ENCODE assay signal across 37 mouse cellular contexts in the genomic region with DNA sequence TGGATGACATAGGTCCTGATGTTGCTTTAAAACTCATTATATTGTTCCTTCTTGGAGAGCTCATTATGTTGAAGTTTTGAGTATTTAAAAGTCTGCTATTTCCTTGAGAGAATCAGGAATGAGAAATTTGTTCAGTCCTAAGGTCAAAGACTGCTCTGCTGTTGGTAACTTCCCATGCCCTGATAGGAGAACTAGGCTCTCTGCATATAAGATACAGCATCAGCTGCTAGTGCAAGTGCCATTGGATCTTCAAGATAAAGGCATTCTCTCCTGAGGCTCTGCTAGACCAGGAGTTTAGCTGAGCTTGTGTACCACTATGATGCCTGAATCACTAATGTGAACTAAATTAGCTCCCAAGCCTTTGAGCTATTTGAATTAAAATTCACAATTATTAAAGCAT. TPM values are rescaled to one million over a fixed set of nuclear protein-coding genes. Genes with fewer than 3 reads are reported as not detected.
DNase-seq lines count a peak whose midpoint lies in the region; ATAC-seq and TF ChIP-seq lines count a peak whose summit lies in the region.
"Had no signal": no experiment of that assay in that cellular context is flagged by ENCODE, and none has a peak within 500 bp of the region (broad histone marks: within the 10 kb centered on the region; RNA-seq: fewer than 3 reads in every experiment).

No protein-coding gene starts in this region.

- H3K9me3 ChIP-seq in MEL (replicated peaks; ENCODE audit: insufficient read depth, low read length): no peaks in the 10 kb centered on the region
- no peaks in the 10 kb centered on the region for H3K9me3 ChIP-seq in liver, embryonic 14.5 days (ENCODE audit: control insufficient read depth, low read length)
- H3K9me3 ChIP-seq: embryonic facial prominence, embryonic 10.5 days; embryonic facial prominence, embryonic 13.5 days; forebrain, embryonic 12.5 days; forebrain, embryonic 15.5 days; heart, embryonic 12.5 days; heart, embryonic 15.5 days had no signal

- peak; percentile 57 for DNase-seq in liver, adult 2 months (ENCODE audit: extremely low read depth, low read depth, low spot score)
- DNase-seq in liver (no peak), MEL (ENCODE audit: low read depth, low spot score) (peak; percentile 11)
- no peak for DNase-seq in liver, embryonic 14.5 days (ENCODE audit: low read depth in 3 of 3, low spot score in 3 of 3)
- no peak for DNase-seq in adrenal gland, postnatal 36 days
- DNase-seq: adrenal gland, postnatal 10 days; B cell, adult 2 months; cerebellum, adult 11 months; cerebellum, adult 2 months; cerebellum, adult 9-11 months; cerebellum, postnatal 25 days; embryo, embryonic 11 days; gastrocnemius, adult 2 months; gastrocnemius, postnatal 14 days; heart, adult 18-20 months; heart, postnatal 14 days; heart, postnatal 4 days had no signal

- H3K4me3 ChIP-seq in liver, adult 2 months (ENCODE audit: insufficient read depth, low read depth, low read length): no peak overlapping the region
- H3K4me3 ChIP-seq in MEL (ENCODE audit: control insufficient read depth in 1 of 2, insufficient read depth in 1 of 2, low read depth in 2 of 2, low read length in 2 of 2): no peak overlapping the region
- no peak overlapping the region for H3K4me3 ChIP-seq in liver, embryonic 14.5 days (ENCODE audit: insufficient read depth in 1 of 2, low read depth in 2 of 2, low read length in 2 of 2)
- H3K4me3 ChIP-seq: embryonic facial prominence, embryonic 10.5 days; embryonic facial prominence, embryonic 13.5 days; erythroblast, embryonic 14.5 days; forebrain, embryonic 12.5 days; forebrain, embryonic 15.5 days; gastrocnemius, adult 2 months; heart, embryonic 12.5 days; heart, embryonic 15.5 days had no signal

- TF ChIP-seq RAD21 in MEL (IDR thresholded peaks at IDR 0.05; ENCODE audit: low read depth, low read length): no peak

- H3K27me3 ChIP-seq in liver, adult 2 months (ENCODE audit: control insufficient read depth, insufficient read depth, low read length): no peaks in the 10 kb centered on the region
- no peaks in the 10 kb centered on the region; a peak in 1 of 4 replicates for H3K27me3 ChIP-seq in MEL (ENCODE audit: control insufficient read depth in 1 of 2, insufficient read depth in 2 of 2, low read length in 2 of 2)
- H3K27me3 ChIP-seq in liver, embryonic 14.5 days (ENCODE audit: control insufficient read depth, insufficient read depth, low read length): no peaks in the 10 kb centered on the region; the same call in 1 of the 2 replicates
- H3K27me3 ChIP-seq: CH12.LX; embryonic facial prominence, embryonic 13.5 days; forebrain, embryonic 12.5 days; forebrain, embryonic 15.5 days; heart, embryonic 12.5 days; heart, embryonic 15.5 days; Patski had no signal

- peaks cover 2% of the 10 kb centered on the region; the same call in 1 of the 2 replicates for H3K4me1 ChIP-seq in liver, adult 2 months (ENCODE audit: control insufficient read depth, insufficient read depth, low read length)
- H3K4me1 ChIP-seq in MEL (ENCODE audit: control insufficient read depth in 1 of 2, insufficient read depth in 2 of 2, low read length in 2 of 2): peaks cover 3 to 22% of the 10 kb centered on the region in 2 experiments
- peaks cover 4 to 8% of the 10 kb centered on the region in 2 experiments for H3K4me1 ChIP-seq in liver, embryonic 14.5 days (replicated peaks; ENCODE audit: control insufficient read depth in 2 of 2, insufficient read depth in 2 of 2, low read length in 1 of 2)
- H3K4me1 ChIP-seq: embryonic facial prominence, embryonic 10.5 days; embryonic facial prominence, embryonic 13.5 days; forebrain, embryonic 12.5 days had no signal

- no peak for TF ChIP-seq POLR2A in liver, adult 2 months (IDR thresholded peaks at IDR 0.05; ENCODE audit: extremely low read depth, insufficient read depth, low read length)
- no peak for TF ChIP-seq POLR2A in MEL (IDR thresholded peaks at IDR 0.05; ENCODE audit: control insufficient read depth in 1 of 2, insufficient read depth in 1 of 2, low read depth in 1 of 2, low read length in 2 of 2, poor library complexity in 1 of 2)

- TF ChIP-seq EP300 in MEL (IDR thresholded peaks at IDR 0.05; ENCODE audit: low read depth in 1 of 2, low read length in 2 of 2): no peak
- no peak for TF ChIP-seq EP300 in liver, embryonic 14.5 days (IDR thresholded peaks at IDR 0.05; ENCODE audit: low read depth)

- H3K9ac ChIP-seq in liver, adult 2 months (ENCODE audit: low read depth, low read length): no peak overlapping the region
- no peak overlapping the region for H3K9ac ChIP-seq in MEL (ENCODE audit: control insufficient read depth, low read depth, low read length, poor library complexity, severe bottlenecking)
- H3K9ac ChIP-seq in liver, embryonic 14.5 days (replicated peaks): no peak overlapping the region
- H3K9ac ChIP-seq: embryonic facial prominence, embryonic 13.5 days; forebrain, embryonic 12.5 days; forebrain, embryonic 15.5 days; heart, embryonic 12.5 days; heart, embryonic 15.5 days; hindbrain, embryonic 14.5 days had no signal

- H3K36me3 ChIP-seq in liver, adult 2 months (ENCODE audit: control insufficient read depth, insufficient read depth, low read length): peaks cover 70% of the 10 kb centered on the region
- H3K36me3 ChIP-seq in MEL (ENCODE audit: control insufficient read depth in 1 of 2, insufficient read depth in 2 of 2, low read length in 2 of 2): peaks cover 0 to 14% of the 10 kb centered on the region in 2 experiments; a peak in 2 of 4 replicates
- H3K36me3 ChIP-seq in liver, embryonic 14.5 days (replicated peaks; ENCODE audit: control insufficient read depth, insufficient read depth, low read depth): no peaks in the 10 kb centered on the region
- H3K36me3 ChIP-seq: embryonic facial prominence, embryonic 10.5 days; embryonic facial prominence, embryonic 13.5 days; forebrain, embryonic 12.5 days; forebrain, embryonic 15.5 days; heart, embryonic 12.5 days; heart, embryonic 15.5 days had no signal

- no peaks in the 10 kb centered on the region for H3K79me2 ChIP-seq in liver, adult 2 months (ENCODE audit: control insufficient read depth, insufficient read depth, low read length)
- no peaks in the 10 kb centered on the region for H3K79me2 ChIP-seq in MEL (ENCODE audit: control insufficient read depth, insufficient read depth, low read length, poor library complexity)

- H3K4me2 ChIP-seq in liver, embryonic 14.5 days (ENCODE audit: low read depth): no peak overlapping the region
- H3K4me2 ChIP-seq: embryonic facial prominence, embryonic 13.5 days; forebrain, embryonic 12.5 days; forebrain, embryonic 15.5 days; heart, embryonic 12.5 days; heart, embryonic 15.5 days; hindbrain, embryonic 14.5 days had no signal

- ATAC-seq in liver, embryonic 14.5 days (ENCODE audit: insufficient read depth): peak; percentile 40; the same call in 1 of the 2 replicates
- ATAC-seq in megakaryocyte-erythroid progenitor cell, adult 5-6 weeks (replicated peaks; ENCODE audit: low FRiP score, low TSS enrichment, poor library complexity, severe bottlenecking): 0 out of 2 replicates have a peak, but pooled peaks have one; percentile 31
- no peak for ATAC-seq in monocyte, adult 5-6 weeks (replicated peaks; ENCODE audit: insufficient number of reproducible peaks, low FRiP score, low TSS enrichment, poor library complexity, severe bottlenecking)
- ATAC-seq: forebrain, embryonic 15.5 days; hindbrain, postnatal 0 days; inflammation-experienced regulatory T-cells, adult 6 months; Patski had no signal

- no peak overlapping the region for H3K27ac ChIP-seq in liver, adult 2 months (replicated peaks; ENCODE audit: insufficient read depth, low read depth, low read length)
- no peak overlapping the region for H3K27ac ChIP-seq in MEL (ENCODE audit: control insufficient read depth, low read depth, low read length)
- H3K27ac ChIP-seq in liver, embryonic 14.5 days: no peak overlapping the region
- H3K27ac ChIP-seq: embryonic facial prominence, embryonic 10.5 days; embryonic facial prominence, embryonic 13.5 days; forebrain, embryonic 12.5 days; forebrain, embryonic 15.5 days; gastrocnemius, adult 2 months; heart, embryonic 15.5 days; hindbrain, embryonic 14.5 days; hindbrain, postnatal 0 days had no signal

- TF ChIP-seq CTCF in liver, adult 2 months (IDR thresholded peaks at IDR 0.05; ENCODE audit: low read depth, low read length): no peak
- no peak for TF ChIP-seq CTCF in MEL (IDR thresholded peaks at IDR 0.05 in 2 of 3, conservative IDR thresholded peaks at IDR 0.05 in 1 of 3; ENCODE audit: control insufficient read depth in 1 of 3, insufficient read depth in 1 of 3, low read depth in 2 of 3, low read length in 3 of 3, poor library complexity in 1 of 3, severe bottlenecking in 1 of 3)
- TF ChIP-seq CTCF in liver, embryonic 14.5 days (IDR thresholded peaks at IDR 0.05; ENCODE audit: low read depth): no peak

RNA-seq across cellular contexts. Expression of a gene that starts 2.5 kb away (rescaled TPM):
- total RNA-seq in liver, adult 2 months (2014; rRNA removed): 11.0 and 15.6 TPM in 2 replicates
- polyA plus RNA-seq in liver, adult 2 months (2012; rRNA removed): 6.2 and 6.6 TPM in 2 replicates
- not detected in 2 replicates for total RNA-seq in MEL (2012; rRNA removed)
- polyA plus RNA-seq in MEL (2012; ENCODE audit: insufficient read depth in 1 of 2, insufficient read length in 2 of 2, low read depth in 1 of 2, low replicate concordance in 2 of 2, missing spikeins in 1 of 2): not detected
- polyA plus RNA-seq in liver, embryonic 14.5 days (2012; rRNA removed): 0.45 and 0.52 TPM in 2 replicates
- 1.4 TPM in 2 replicates for polyA plus RNA-seq in liver, embryonic 14.5 days (2014; fragmentation: Nextera tagmentation; extraction: Ambion mirVana)
- not detected in 2 replicates for total RNA-seq in megakaryocyte-erythroid progenitor cell, adult 5-6 weeks (2014; fragmentation: Nextera tagmentation)
- total RNA-seq in megakaryocyte-erythroid progenitor cell, adult 5-6 weeks (2017): not detected in 2 replicates
- total RNA-seq in adrenal gland, postnatal 36 days (2021): not detected
- total RNA-seq in monocyte, adult 5-6 weeks (2017): 0.39 to 4.6 TPM (median 0.48 TPM) in 3 replicates
- total RNA-seq: adrenal gland, adult 18-20 months; CH12.LX; gastrocnemius, postnatal 14 days; heart, adult 18-20 months; heart, postnatal 14 days; heart, postnatal 4 days; hindbrain, postnatal 0 days had no signal
- polyA plus RNA-seq: cerebellum, adult 2 months; embryonic facial prominence, embryonic 10.5 days; erythroblast, embryonic 14.5 days; forebrain, embryonic 12.5 days; forebrain, embryonic 15.5 days; frontal cortex, adult 2 months; heart, embryonic 12.5 days; heart, embryonic 15.5 days; hindbrain, embryonic 11.5 days; hindbrain, embryonic 14.5 days; hindbrain, postnatal 0 days; inflammation-experienced regulatory T-cells, adult 6 months had no signal

RNA-seq across cellular contexts. Expression of a gene that starts 33.2 kb away (rescaled TPM):
- total RNA-seq in liver, adult 2 months (2014; rRNA removed): not detected in 2 replicates
- not detected in 2 replicates for polyA plus RNA-seq in liver, adult 2 months (2012; rRNA removed)
- total RNA-seq in MEL (2012; rRNA removed): 0.08 TPM in 1 of 2 replicates, not detected in the other
- not detected for polyA plus RNA-seq in MEL (2012; ENCODE audit: insufficient read depth in 1 of 2, insufficient read length in 2 of 2, low read depth in 1 of 2, low replicate concordance in 2 of 2, missing spikeins in 1 of 2)
- polyA plus RNA-seq in liver, embryonic 14.5 days (2012; rRNA removed): not detected in 2 replicates
- not detected in 2 replicates for polyA plus RNA-seq in liver, embryonic 14.5 days (2014; fragmentation: Nextera tagmentation; extraction: Ambion mirVana)
- total RNA-seq in megakaryocyte-erythroid progenitor cell, adult 5-6 weeks (2014; fragmentation: Nextera tagmentation): not detected in 2 replicates
- total RNA-seq in megakaryocyte-erythroid progenitor cell, adult 5-6 weeks (2017): not detected in 2 replicates
- not detected for total RNA-seq in adrenal gland, postnatal 36 days (2021)
- total RNA-seq in monocyte, adult 5-6 weeks (2017): 0.19 to 1.6 TPM in 2 of 3 replicates, not detected in the other
- total RNA-seq: adrenal gland, adult 18-20 months; adrenal gland, postnatal 10 days; adrenal gland, postnatal 4 days; CH12.LX; gastrocnemius, adult 2 months; gastrocnemius, postnatal 14 days; gastrocnemius, postnatal 4 days; heart, adult 18-20 months; hindbrain, postnatal 0 days had no signal
- polyA plus RNA-seq: cerebellum, adult 2 months; embryonic facial prominence, embryonic 10.5 days; erythroblast, embryonic 14.5 days; forebrain, embryonic 12.5 days; forebrain, embryonic 15.5 days; frontal cortex, adult 2 months; heart, embryonic 12.5 days; hindbrain, embryonic 11.5 days; hindbrain, embryonic 14.5 days; hindbrain, postnatal 0 days; inflammation-experienced regulatory T-cells, adult 6 months had no signal

RNA-seq across cellular contexts. Expression of a gene that starts 47.7 kb away (rescaled TPM):
- total RNA-seq in liver, adult 2 months (2014; rRNA removed): 1,668 and 2,080 TPM in 2 replicates
- 512 and 535 TPM in 2 replicates for polyA plus RNA-seq in liver, adult 2 months (2012; rRNA removed)
- not detected in 2 replicates for total RNA-seq in MEL (2012; rRNA removed)
- not detected for polyA plus RNA-seq in MEL (2012; ENCODE audit: insufficient read depth in 1 of 2, insufficient read length in 2 of 2, low read depth in 1 of 2, low replicate concordance in 2 of 2, missing spikeins in 1 of 2)
- polyA plus RNA-seq in liver, embryonic 14.5 days (2012; rRNA removed): 2.5 and 4.3 TPM in 2 replicates
- polyA plus RNA-seq in liver, embryonic 14.5 days (2014; fragmentation: Nextera tagmentation; extraction: Ambion mirVana): 6.4 and 7.1 TPM in 2 replicates
- total RNA-seq in megakaryocyte-erythroid progenitor cell, adult 5-6 weeks (2014; fragmentation: Nextera tagmentation): not detected in 2 replicates
- not detected in 2 replicates for total RNA-seq in megakaryocyte-erythroid progenitor cell, adult 5-6 weeks (2017)
- total RNA-seq in adrenal gland, postnatal 36 days (2021): under 1 TPM in 1 of 2 experiments, not detected in 1; 0.43 TPM
- 0.64 TPM in 1 of 3 replicates, not detected in the others for total RNA-seq in monocyte, adult 5-6 weeks (2017)
- total RNA-seq: CH12.LX; common myeloid progenitor, adult 5-6 weeks; gastrocnemius, adult 2 months; gastrocnemius, postnatal 14 days; heart, adult 18-20 months; heart, postnatal 14 days; heart, postnatal 4 days had no signal
- polyA plus RNA-seq: embryonic facial prominence, embryonic 10.5 days; erythroblast, embryonic 14.5 days; forebrain, embryonic 12.5 days; forebrain, embryonic 15.5 days; heart, embryonic 15.5 days; hindbrain, embryonic 11.5 days; hindbrain, embryonic 14.5 days had no signal

Comparison
In these comparisons a context has a peak if more than half of its experiments do, and no peak if none do; other contexts are left out.
1. DNase-seq: peak in liver, adult 2 months (single experiment) and MEL (single experiment); none in liver (single experiment), liver, embryonic 14.5 days (0 of 3) and adrenal gland, postnatal 36 days (0 of 2).
2. RNA of a gene that starts 47.7 kb away (total RNA-seq): 1,668 to 2,080 TPM in liver, adult 2 months; 0.43 TPM in adrenal gland, postnatal 36 days, not detected in MEL, not detected in megakaryocyte-erythroid progenitor cell, adult 5-6 weeks and 0.64 TPM in monocyte, adult 5-6 weeks; every median in the first group is over 1,000 times any median in the second.